Mouse (Mus musculus): Measurements from ENCODE around the gene Robo1. TPM values are rescaled to one million over a fixed set of nuclear protein-coding genes. Genes with fewer than 3 reads are reported as not detected.

Robo1 gene
- polyA plus RNA-seq, 1 experiment from 2014 or later = 91.8 TPM

- Histone ChIP-seq H3K4me2 (ENCODE audit: low read length) (no peak overlapping the region), H3K27ac (replicated peaks; ENCODE audit: low read depth, low read length) (no peak overlapping the region), H3K9me3 (ENCODE audit: control insufficient read depth, low read length) (no peaks in the 10 kb centered on the region), H3K4me3 (replicated peaks; ENCODE audit: low read depth, low read length) (no peak overlapping the region), H3K9ac (replicated peaks; ENCODE audit: low read length) (no peak overlapping the region), H3K36me3 (ENCODE audit: control insufficient read depth, insufficient read depth, low read length) (peaks cover 15% of the 10 kb centered on the region; the same call in 1 of the 2 replicates), H3K4me1 (ENCODE audit: control insufficient read depth, insufficient read depth, low read length) (no peaks in the 10 kb centered on the region), H3K27me3 (ENCODE audit: control insufficient read depth, insufficient read depth, low read length) (no peaks in the 10 kb centered on the region)
- DNase-seq (no peak), ATAC-seq (ENCODE audit: low FRiP score, low TSS enrichment) (no peak)
- WGBS = 75% methylated on average over 7 of the region's 7 CpGs
Measured at GRCm38 (mm10) chr16:73016801-73017200, 708.7 kb downstream of the Robo1 start.

GRCm38 (mm10) chr16:73024326-73024725 lies 716.2 kb downstream of the Robo1 start:
- Histone ChIP-seq H3K4me2 (ENCODE audit: low read length) (no peak overlapping the region), H3K9ac (replicated peaks; ENCODE audit: low read length) (no peak overlapping the region), H3K27ac (replicated peaks; ENCODE audit: low read depth, low read length) (no peak overlapping the region), H3K4me3 (replicated peaks; ENCODE audit: low read depth, low read length) (no peak overlapping the region), H3K36me3 (ENCODE audit: control insufficient read depth, insufficient read depth, low read length) (peaks cover 9% of the 10 kb centered on the region), H3K4me1 (ENCODE audit: control insufficient read depth, insufficient read depth, low read length) (no peaks in the 10 kb centered on the region), H3K27me3 (ENCODE audit: control insufficient read depth, insufficient read depth, low read length) (no peaks in the 10 kb centered on the region), H3K9me3 (ENCODE audit: control insufficient read depth, low read length) (no peaks in the 10 kb centered on the region)
- WGBS = 93% methylated on average over 13 of the region's 13 CpGs
- DNase-seq (no peak), ATAC-seq (ENCODE audit: low FRiP score, low TSS enrichment) (no peak)

GRCm38 (mm10) chr16:73027692-73028091 lies 719.6 kb downstream of the Robo1 start:
- Histone ChIP-seq H3K27me3 (ENCODE audit: control insufficient read depth, insufficient read depth, low read length) (no peaks in the 10 kb centered on the region), H3K27ac (replicated peaks; ENCODE audit: low read depth, low read length) (peak overlapping the region; percentile 41; the same call in 1 of the 2 replicates)
- no peak for ATAC-seq (ENCODE audit: low FRiP score, low TSS enrichment)

GRCm38 (mm10) chr16:73030999-73031398 lies 722.9 kb downstream of the Robo1 start:
- ATAC-seq (ENCODE audit: low FRiP score, low TSS enrichment) = no peak
- no peak overlapping the region for H3K27ac ChIP-seq (replicated peaks; ENCODE audit: low read depth, low read length)
- H3K36me3 ChIP-seq (ENCODE audit: control insufficient read depth, insufficient read depth, low read length) = 0 out of 2 replicates have a peak, but pooled peaks cover 16% of the 10 kb centered on the region
- H3K9ac ChIP-seq (replicated peaks; ENCODE audit: low read length) = no peak overlapping the region
- no peaks in the 10 kb centered on the region for H3K4me1 ChIP-seq (ENCODE audit: control insufficient read depth, insufficient read depth, low read length)
- no peaks in the 10 kb centered on the region for H3K9me3 ChIP-seq (ENCODE audit: control insufficient read depth, low read length)
- no peak for DNase-seq
- 69% methylated on average over 4 of the region's 4 CpGs for WGBS
- H3K4me3 ChIP-seq (replicated peaks; ENCODE audit: low read depth, low read length) = no peak overlapping the region
- H3K27me3 ChIP-seq (ENCODE audit: control insufficient read depth, insufficient read depth, low read length) = no peaks in the 10 kb centered on the region
- no peak overlapping the region for H3K4me2 ChIP-seq (ENCODE audit: low read length)

More at GRCm38 (mm10) chr16:73027692-73028091, 719.6 kb downstream of the Robo1 start:
- Histone ChIP-seq H3K4me3 (replicated peaks; ENCODE audit: low read depth, low read length) (no peak overlapping the region), H3K4me2 (ENCODE audit: low read length) (no peak overlapping the region), H3K4me1 (ENCODE audit: control insufficient read depth, insufficient read depth, low read length) (no peaks in the 10 kb centered on the region), H3K36me3 (ENCODE audit: control insufficient read depth, insufficient read depth, low read length) (peaks cover 18% of the 10 kb centered on the region), H3K9me3 (ENCODE audit: control insufficient read depth, low read length) (no peaks in the 10 kb centered on the region), H3K9ac (replicated peaks; ENCODE audit: low read length) (no peak overlapping the region)
- WGBS = 79% methylated on average over 14 of the region's 14 CpGs
- DNase-seq = no peak

- H3K27ac ChIP-seq (replicated peaks; ENCODE audit: low read depth, low read length) = no peak overlapping the region
- 84% methylated on average over 20 of the region's 20 CpGs for WGBS
- no peak for DNase-seq
- no peak overlapping the region for H3K9ac ChIP-seq (replicated peaks; ENCODE audit: low read length)
- no peak overlapping the region for H3K4me3 ChIP-seq (replicated peaks; ENCODE audit: low read depth, low read length)
- no peaks in the 10 kb centered on the region for H3K4me1 ChIP-seq (ENCODE audit: control insufficient read depth, insufficient read depth, low read length)
- H3K9me3 ChIP-seq (ENCODE audit: control insufficient read depth, low read length) = no peaks in the 10 kb centered on the region
- H3K27me3 ChIP-seq (ENCODE audit: control insufficient read depth, insufficient read depth, low read length) = no peaks in the 10 kb centered on the region
- ATAC-seq (ENCODE audit: low FRiP score, low TSS enrichment) = no peak
- H3K36me3 ChIP-seq (ENCODE audit: control insufficient read depth, insufficient read depth, low read length) = peaks cover 38% of the 10 kb centered on the region
- no peak overlapping the region for H3K4me2 ChIP-seq (ENCODE audit: low read length)
Measured at GRCm38 (mm10) chr16:73035210-73035985, 727.3 kb downstream of the Robo1 start.

- no peak overlapping the region for H3K9ac ChIP-seq (replicated peaks; ENCODE audit: low read length)
- no peaks in the 10 kb centered on the region for H3K4me1 ChIP-seq (ENCODE audit: control insufficient read depth, insufficient read depth, low read length)
- H3K4me2 ChIP-seq (ENCODE audit: low read length) = no peak overlapping the region
- no peak for DNase-seq
- peaks cover 55% of the 10 kb centered on the region for H3K36me3 ChIP-seq (ENCODE audit: control insufficient read depth, insufficient read depth, low read length)
- WGBS = 60% methylated on average over 7 of the region's 7 CpGs
- peaks cover 6% of the 10 kb centered on the region; the same call in 1 of the 2 replicates for H3K9me3 ChIP-seq (ENCODE audit: control insufficient read depth, low read length)
- no peak overlapping the region for H3K4me3 ChIP-seq (replicated peaks; ENCODE audit: low read depth, low read length)
- H3K27me3 ChIP-seq (ENCODE audit: control insufficient read depth, insufficient read depth, low read length) = no peaks in the 10 kb centered on the region
- no peak for ATAC-seq (ENCODE audit: low FRiP score, low TSS enrichment)
- H3K27ac ChIP-seq (replicated peaks; ENCODE audit: low read depth, low read length) = no peak overlapping the region
Measured at GRCm38 (mm10) chr16:73038552-73038951, 730.4 kb downstream of the Robo1 start.

- Histone ChIP-seq H3K4me2 (ENCODE audit: low read length) (no peak overlapping the region), H3K36me3 (ENCODE audit: control insufficient read depth, insufficient read depth, low read length) (no peaks in the 10 kb centered on the region), H3K9ac (replicated peaks; ENCODE audit: low read length) (no peak overlapping the region), H3K4me1 (ENCODE audit: control insufficient read depth, insufficient read depth, low read length) (no peaks in the 10 kb centered on the region), H3K9me3 (ENCODE audit: control insufficient read depth, low read length) (no peaks in the 10 kb centered on the region), H3K4me3 (replicated peaks; ENCODE audit: low read depth, low read length) (no peak overlapping the region), H3K27me3 (ENCODE audit: control insufficient read depth, insufficient read depth, low read length) (no peaks in the 10 kb centered on the region), H3K27ac (replicated peaks; ENCODE audit: low read depth, low read length) (no peak overlapping the region)
- no peak for DNase-seq
- 89% methylated on average over 3 of the region's 3 CpGs for WGBS
- ATAC-seq (ENCODE audit: low FRiP score, low TSS enrichment) = no peak
Measured at GRCm38 (mm10) chr16:73062461-73062860, 754.4 kb downstream of the Robo1 start.

- Histone ChIP-seq H3K27me3 (ENCODE audit: control insufficient read depth, insufficient read depth, low read length) (no peaks in the 10 kb centered on the region), H3K9me3 (ENCODE audit: control insufficient read depth, low read length) (no peaks in the 10 kb centered on the region), H3K36me3 (ENCODE audit: control insufficient read depth, insufficient read depth, low read length) (no peaks in the 10 kb centered on the region), H3K4me1 (ENCODE audit: control insufficient read depth, insufficient read depth, low read length) (no peaks in the 10 kb centered on the region), H3K4me3 (replicated peaks; ENCODE audit: low read depth, low read length) (no peak overlapping the region), H3K9ac (replicated peaks; ENCODE audit: low read length) (no peak overlapping the region), H3K27ac (replicated peaks; ENCODE audit: low read depth, low read length) (no peak overlapping the region), H3K4me2 (ENCODE audit: low read length) (no peak overlapping the region)
- DNase-seq (no peak), ATAC-seq (ENCODE audit: low FRiP score, low TSS enrichment) (no peak)
- 93% methylated on average over 7 of the region's 7 CpGs for WGBS
Measured at GRCm38 (mm10) chr16:73067782-73068181, 759.7 kb downstream of the Robo1 start.

- Histone ChIP-seq H3K9ac (replicated peaks; ENCODE audit: low read length) (no peak overlapping the region), H3K27me3 (ENCODE audit: control insufficient read depth, insufficient read depth, low read length) (no peaks in the 10 kb centered on the region), H3K4me1 (ENCODE audit: control insufficient read depth, insufficient read depth, low read length) (no peaks in the 10 kb centered on the region), H3K4me2 (ENCODE audit: low read length) (no peak overlapping the region), H3K36me3 (ENCODE audit: control insufficient read depth, insufficient read depth, low read length) (no peaks in the 10 kb centered on the region), H3K27ac (replicated peaks; ENCODE audit: low read depth, low read length) (no peak overlapping the region), H3K4me3 (replicated peaks; ENCODE audit: low read depth, low read length) (no peak overlapping the region), H3K9me3 (ENCODE audit: control insufficient read depth, low read length) (no peaks in the 10 kb centered on the region)
- WGBS = 96% methylated on average over 3 of the region's 3 CpGs
- DNase-seq (no peak), ATAC-seq (ENCODE audit: low FRiP score, low TSS enrichment) (no peak)
Measured at GRCm38 (mm10) chr16:73072047-73072446, 763.9 kb downstream of the Robo1 start.

All from midbrain, embryonic 14.5 days (tissue).